Mouse (Mus musculus): ENCODE results near the gene Ranbp9.

DNA sequence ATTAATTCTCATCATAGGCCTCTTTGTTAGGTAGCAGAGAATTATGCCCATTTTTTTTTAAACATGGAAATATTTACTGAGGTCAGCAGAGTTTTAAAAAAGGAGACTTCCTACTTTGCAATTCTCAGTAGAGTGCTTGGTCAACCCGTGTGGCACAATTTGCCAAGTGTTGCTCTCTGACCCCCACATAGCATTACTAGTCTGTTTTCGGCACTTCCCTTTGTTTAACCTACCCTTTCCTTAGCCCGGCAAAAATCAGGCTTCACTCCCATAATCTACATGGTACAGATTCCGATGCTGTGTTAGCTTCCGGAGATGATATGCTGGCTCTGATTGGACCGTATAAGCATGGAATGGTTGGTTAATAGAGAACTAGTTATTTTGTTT lies 770 bp upstream of the Ranbp9 start:
- TF ChIP-seq POLR2A (IDR thresholded peaks at IDR 0.05; ENCODE audit: low read depth, low read length) = no peak; the same call in 1 of the 2 replicates
- TF ChIP-seq CTCF (IDR thresholded peaks at IDR 0.05; ENCODE audit: borderline replicate concordance, insufficient read depth, low read length) = no peak

Data from embryonic fibroblast, embryonic 13.5 days (primary cell).